Mouse (Mus musculus) inflammation-experienced regulatory T-cells, adult 6 months (primary cell): Measurements from ENCODE around the gene Ssh2. TPM values are rescaled to one million over a fixed set of nuclear protein-coding genes. Genes with fewer than 3 reads are reported as not detected.
A peak's percentile ranks its signal among the peaks of the same experiment; 100 is the strongest.

Experiments used
- ATAC-seq: one replicate; pipeline ENCODE4 v1.8.0; 2017
- polyA plus RNA-seq, 3 experiments: library from polyadenylated mRNA; unstranded; fragments of 100-300 nt; shearing (Covaris generic); gene quantifications; one replicate each; pipeline ENCODE4 v1.2.1; 2017

Ssh2 gene
- polyA plus RNA-seq, 3 experiments from 2014 or later = 41.1 to 101 (median 73.4) TPM

DNA sequence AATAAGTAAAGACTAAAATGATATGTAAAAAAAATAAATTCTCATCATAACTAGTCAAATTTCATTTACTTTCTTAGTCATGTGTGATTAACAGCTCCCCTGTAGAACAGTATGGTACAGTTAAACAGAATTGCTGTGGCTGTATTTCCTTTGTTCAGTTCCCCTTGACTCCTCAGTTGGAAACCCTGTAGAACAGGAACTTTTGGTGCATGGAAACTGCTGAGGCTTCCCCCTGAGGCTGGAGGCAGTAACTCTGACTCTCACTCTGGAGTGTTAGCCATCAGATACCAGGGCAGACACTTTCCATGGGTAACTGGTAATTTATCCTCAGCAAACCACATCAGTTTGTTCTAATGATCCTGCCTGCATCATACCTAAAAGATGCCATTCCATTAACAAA is 195.2 kb downstream of the Ssh2 start:
- no peak for ATAC-seq

DNA sequence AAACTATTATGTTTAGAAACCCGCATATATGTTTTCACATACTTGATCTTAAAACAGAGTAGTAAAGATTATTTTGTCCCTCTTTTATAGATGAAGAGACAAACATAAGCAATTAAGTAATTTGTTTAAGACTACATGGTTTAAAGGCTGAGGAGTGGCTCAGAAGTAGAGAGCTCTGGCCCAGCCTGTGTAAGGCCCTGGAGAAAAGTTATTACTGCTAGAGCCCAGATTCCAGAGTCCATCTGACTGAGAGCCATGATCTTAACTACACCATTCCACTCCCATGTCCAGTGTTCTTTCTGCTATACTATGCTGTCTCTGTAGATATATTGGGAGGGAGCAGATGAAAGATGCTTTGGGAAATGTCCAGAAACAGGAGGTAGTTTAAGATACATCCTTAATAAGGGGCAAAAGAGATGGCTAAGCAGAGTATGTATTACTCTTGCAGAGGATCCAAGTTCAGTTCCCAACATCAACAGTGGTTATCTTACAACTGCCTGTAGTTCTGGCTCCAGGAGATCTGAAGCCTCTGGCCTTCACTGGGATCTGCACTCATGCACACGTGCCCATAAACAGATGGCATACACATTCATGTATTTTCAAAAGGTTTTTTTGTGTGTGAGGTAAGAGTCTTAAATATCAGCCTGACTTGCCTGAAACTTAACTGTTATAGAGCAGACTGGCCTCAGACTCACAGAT is 198.2 kb downstream of the Ssh2 start:
- no peak for ATAC-seq

DNA sequence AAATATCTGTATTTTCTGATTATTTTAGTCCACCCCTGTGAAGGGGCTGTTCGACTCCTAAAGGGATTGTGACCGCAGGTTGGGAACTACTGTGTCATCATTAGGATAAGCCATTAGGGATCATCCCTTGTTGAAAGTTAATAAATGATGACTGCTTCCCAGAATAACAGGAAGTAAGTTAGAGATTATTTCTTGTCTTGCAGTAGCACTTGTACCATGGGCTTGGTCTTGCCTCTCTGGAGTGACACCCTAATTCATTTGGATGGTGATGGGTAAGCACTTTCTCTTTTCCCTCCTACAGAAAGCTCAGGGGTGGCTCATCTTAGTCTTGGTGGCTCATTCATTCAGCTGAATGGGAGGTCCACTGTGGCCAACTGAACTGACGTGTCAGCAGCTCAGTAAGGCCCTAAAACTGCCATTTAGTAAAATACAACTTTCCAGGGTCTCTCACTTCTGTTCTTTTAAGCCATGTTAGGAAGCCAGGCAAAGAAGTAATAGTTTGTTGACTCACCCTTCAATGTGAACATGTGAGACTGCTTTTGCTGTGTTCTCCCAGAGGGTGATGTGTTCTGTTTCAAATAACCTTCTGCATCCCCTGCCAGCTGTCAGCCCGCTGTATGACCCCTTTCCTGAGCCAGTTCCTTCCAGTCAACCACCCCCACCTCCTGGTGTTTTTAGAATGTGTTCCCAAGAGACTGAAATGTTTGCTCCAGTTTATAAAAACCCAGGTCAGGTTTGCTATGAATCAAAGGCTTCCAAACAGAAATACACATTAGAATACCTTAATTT is 200.3 kb downstream of the Ssh2 start:
- ATAC-seq = no peak

DNA sequence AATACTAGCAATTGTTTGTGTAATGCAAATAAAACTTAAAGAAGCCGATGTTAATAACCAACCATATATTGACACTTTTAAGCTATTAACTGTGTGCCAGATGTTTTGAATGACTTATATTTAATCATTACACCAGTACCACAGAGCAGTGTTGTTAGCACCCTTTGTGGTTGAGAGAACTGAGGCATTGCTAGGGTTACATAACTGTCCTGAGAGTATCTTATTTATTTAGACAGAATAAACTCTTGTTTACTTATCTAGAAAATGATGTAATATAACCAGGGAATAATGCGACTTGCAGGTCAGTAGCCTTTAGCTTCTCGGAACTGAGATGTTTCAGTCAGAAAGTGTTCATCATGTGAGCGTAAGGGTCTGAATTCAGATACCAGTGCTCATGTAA is 201.9 kb downstream of the Ssh2 start:
- no peak for ATAC-seq

DNA sequence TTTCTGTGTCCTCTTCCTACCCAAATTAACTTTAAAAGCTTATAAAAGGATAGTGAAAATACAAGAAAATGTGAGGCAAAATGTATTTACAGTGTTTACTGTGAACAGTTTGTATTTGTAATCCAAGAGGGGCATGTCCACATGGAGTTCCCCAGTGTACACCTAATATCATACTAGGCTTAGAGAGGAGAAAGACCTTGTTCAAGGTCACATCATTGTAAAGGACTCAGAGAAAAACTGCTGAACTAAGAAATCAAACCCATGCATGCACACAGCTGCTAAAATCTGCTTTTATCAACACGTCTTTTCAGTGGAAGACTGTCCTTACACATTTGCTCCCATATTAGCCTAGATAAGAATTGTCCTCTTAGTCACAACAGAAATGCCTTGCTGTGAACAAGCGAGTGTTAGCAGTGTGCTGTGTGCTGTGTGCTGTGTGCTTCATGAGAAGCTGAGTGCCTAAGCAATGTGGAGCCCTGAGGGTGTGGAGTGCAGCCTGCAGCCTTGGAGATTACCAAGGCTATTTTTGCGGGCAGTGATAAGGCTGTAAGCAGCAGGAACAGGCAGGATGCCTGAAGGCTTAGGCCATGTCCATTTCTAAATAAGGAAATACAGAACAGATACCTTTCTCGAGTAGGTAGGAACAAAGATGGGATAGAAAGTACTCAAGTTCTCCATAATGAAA is 207.2 kb downstream of the Ssh2 start:
- ATAC-seq = no peak

DNA sequence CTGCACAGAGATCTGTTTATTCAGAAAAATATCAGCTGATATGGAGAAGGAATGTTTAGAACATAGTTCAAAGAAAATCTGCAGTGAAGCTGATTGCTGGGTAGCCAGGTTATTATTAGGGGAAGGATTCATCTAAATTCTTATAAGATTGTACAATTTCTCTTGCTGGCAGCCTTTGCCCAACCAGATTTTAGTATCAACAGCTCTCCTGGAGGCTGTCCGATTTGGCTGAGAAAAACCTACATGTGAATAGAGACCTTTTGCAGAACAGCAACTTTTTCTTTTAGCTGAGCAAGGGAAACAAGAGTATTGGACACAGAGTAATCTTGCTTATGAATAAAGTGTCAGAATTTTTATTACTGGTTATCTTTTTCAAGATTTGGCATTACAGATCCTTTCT is 212.4 kb downstream of the Ssh2 start:
- no peak for ATAC-seq

DNA sequence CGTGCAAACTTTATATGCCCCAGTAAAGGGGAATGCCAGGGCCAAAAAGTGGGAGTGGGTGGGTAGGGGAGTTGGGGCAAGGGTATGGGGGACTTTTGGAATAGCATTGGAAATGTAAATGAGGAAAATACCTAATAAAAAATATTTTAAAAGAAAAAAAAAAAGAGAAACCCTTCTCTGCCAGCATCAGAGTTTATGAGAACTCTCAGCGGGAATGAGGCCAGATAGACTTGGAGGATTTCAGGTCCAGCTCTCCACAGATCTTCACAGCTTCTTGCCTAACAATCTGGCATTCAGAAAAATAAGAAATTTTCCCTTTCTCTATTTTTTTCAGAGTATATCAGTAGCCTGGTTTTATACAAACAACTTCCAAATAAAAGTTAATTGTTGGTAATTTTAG is 220.9 kb downstream of the Ssh2 start:
- no peak for ATAC-seq

DNA sequence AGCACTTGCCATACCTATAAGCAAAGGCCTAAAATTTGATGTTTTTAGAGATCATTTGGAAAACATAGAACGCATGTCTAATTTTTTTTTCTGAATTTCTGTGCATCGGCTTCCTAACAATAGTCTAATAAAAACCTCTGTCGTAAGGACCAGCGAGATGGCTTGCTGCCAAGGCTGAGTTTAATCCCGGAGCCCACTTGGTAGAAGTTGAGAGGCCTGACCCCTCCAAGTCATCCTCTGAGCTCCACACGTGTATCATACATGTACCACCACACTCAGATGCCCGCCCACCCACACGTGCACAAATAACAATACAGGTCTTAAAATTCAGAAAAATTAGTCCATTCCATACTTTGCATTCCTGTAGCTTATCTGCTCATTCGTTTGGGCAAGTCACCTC is 224.0 kb downstream of the Ssh2 start:
- ATAC-seq = no peak

DNA sequence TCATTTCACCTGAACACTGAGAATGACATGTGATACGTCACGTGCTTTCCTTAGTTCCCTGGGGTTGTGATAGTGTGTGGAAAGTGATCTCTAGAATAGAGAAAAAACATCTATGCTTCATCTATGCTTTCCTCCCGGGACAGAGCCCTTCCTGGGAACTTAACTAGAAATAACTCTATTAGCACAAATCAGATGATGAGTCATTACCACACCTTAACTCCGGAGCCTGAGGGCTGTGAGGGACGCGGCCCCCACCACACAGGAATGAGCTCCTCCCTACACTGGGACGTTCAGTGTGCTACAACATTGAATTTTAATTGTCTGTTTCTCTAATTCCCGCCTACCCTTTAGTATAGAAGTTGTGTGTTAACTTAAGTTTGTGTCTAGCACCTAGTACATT is 224.9 kb downstream of the Ssh2 start:
- ATAC-seq = no peak

DNA sequence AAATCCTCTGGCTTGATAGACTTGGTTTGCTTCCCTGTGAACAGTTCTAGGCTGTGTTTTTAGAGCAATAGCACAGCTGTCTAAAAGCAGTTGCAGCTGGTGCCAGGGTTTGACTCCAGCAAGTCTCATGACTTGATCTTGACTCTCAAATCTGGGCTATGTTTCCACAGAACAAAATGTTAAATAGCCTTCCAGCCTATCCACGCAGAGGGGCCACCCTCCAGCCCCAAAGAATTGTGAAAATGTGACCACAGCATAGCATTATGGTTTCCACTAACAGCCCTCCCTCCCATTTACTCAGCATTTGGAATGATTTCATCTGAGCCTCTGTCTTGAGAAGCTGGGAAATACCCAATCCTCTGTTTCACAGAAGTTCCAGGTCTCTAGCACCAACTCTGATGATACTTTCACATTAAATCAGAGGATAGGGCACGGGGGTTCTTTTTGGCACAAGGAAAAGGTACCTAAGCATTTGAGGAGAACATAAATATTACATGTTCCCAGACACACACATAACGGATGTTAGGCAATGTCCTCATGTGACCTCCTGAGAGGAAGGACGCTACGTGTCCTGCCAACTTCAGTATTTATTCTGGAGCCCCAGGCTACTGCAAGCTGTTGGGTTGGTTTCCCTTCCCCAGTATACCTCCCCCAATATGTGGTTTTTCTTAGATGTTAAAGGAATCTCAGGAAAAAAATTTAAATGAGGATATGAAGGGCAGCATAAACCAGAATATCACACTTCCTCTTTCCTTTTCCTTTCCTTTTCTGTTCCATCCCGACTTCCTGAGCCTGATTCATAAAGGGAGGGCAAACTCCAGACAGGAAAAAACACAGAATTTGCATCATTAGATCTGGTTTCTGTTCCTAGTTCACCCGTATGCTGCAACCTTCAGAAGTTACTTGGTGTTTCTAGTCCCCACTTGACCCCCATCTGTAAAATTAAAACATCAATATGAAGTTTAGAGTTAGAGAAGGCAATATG is 226.4 kb downstream of the Ssh2 start:
- ATAC-seq = no peak

DNA sequence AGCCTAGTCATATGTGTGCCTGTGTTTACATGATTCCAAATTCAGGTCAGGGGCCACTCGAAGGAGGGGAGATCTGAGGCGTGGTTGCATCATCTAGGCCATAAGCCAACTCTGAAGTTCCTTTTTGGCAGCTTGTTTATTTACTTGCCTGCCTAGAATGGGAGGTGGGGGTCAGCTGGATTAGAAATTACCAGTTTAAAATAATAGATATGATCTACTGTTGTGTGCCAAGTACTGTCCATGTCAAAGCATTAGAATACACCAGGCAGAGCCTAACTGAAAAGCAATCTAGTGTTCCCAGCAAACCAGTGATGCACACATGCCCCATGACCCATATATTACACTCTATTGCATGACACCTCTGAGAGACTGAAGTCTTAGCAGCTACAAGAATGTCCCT is 228.9 kb downstream of the Ssh2 start:
- no peak for ATAC-seq

DNA sequence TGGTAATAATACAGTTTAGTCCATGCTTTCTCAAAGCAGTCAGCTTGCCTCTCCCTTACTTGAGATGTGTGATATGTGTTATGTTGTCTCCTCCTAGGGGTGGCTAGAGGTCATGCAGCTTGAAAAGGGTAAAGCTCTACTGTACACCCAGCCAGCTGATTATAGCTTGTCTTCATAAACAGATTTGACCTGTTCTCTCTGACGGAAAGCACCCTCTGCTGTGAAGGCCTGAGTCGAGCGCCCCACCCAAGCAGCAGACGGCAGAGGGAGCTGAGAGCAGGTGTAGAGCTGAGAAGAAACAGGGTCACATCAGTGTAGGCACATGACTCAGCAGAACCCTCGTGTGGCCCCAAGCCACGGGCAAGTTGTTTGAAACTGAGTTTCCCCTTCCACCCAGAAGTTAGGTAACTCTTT is 230.5 kb downstream of the Ssh2 start:
- peak; percentile 91 for ATAC-seq

DNA sequence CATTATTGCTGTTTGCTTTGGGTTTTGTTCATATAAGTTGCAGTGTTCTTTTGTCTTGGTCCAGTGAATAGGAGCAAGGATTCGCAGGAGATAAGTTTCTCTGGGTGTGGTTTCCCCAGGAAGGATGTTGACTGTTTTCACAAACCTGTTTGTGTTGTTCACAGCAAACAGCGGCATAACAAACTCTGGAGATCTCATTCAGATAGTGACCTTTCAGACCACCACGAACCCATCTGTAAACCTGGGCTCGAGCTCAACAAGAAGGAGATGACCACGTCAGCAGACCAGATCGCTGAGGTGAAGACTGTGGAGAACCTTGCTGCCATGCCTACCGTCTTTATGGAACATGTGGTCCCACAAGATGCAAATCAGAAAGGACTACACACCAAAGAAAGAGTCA is 233.1 kb downstream of the Ssh2 start:
- no peak for ATAC-seq

DNA sequence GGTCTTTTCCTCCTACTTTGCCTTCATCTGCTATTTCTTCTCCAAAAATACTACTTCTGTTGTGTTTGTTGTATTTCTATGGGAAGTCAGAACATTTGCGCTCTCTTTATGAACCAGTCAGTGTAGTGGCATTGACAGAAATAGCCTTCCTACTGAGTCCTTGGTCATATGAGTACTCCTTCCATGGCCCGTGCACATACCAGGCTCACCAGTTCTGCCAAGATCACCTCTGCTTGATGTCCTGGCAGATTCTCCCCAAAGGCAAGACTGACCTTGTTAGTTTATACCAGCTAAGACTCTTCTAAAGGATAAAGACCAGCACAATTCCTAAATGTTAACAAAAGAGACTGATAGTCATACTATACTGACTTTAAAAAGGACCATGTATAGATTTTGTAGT is 235.6 kb downstream of the Ssh2 start:
- ATAC-seq = no peak

DNA sequence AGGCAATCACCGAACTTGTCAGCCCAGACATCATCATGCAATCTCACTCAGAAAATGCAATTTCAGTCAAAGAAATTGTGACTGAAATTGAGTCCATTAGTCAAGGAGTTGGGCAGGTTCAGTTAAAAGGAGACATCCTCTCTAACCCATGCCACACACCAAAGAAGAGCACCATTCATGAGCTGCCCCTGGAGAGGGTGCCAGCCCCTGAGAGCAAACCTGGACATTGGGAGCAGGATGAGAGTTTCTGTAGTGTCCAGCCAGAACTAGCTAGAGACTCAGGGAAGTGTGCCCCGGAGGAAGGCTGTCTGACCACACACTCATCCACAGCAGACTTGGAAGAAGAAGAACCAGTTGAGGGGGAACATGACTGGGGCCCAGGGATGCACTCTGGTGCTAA is 237.3 kb downstream of the Ssh2 start:
- no peak for ATAC-seq

DNA sequence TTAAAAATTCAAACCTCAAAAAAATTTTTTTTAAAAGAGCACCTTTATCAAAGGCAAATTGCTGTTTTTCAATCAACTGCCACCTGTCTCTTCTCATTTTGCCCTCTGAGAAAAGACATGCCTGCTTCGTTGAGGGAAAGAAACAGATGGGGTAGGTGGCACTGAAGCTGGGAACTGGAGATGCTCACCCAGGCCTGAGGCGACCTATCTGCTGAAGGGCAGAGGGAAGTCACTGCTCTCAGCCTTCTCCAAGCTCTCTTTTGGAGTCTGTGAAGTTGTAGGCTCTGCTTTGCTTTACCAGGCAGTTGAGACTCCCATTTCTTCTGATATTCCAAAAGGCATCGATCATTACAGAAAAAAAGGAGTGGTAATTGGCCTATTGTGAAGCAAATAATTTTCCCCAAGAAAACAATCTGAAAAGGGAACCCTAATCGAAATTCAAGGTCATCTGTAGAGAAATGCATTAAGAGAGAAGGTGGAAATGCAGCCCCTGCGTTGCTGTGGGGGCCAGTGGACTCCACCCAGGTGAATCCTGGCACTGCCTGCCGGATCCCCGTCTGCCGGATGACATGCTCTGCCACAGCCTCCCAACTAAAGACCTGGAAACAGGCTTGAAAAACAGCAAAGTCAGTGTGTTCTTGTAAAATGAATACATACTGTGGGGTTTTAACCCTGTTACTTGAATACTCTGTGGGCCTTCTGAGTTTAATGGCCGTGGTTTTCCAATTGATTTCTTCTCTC is 239.9 kb downstream of the Ssh2 start:
- ATAC-seq = no peak

DNA sequence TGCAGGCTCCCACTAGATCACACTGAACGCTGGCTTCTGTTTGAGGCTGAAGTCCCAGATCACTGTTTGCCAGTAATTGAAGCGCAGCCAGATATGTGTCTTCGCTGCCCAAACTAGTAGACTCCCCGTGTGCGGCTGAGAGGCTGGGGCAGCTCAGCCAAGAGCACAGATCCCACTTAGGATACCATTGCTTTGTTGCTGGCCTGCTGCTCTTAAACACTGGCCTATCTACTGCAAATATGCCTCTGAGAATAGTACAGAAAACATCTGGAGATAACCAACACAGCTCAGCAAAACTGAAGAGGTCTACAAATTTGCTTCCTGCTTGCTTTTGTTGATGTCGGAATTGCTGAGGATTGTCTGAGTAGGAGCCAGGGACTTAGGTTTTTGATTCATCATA is 240.8 kb downstream of the Ssh2 start:
- no peak for ATAC-seq

DNA sequence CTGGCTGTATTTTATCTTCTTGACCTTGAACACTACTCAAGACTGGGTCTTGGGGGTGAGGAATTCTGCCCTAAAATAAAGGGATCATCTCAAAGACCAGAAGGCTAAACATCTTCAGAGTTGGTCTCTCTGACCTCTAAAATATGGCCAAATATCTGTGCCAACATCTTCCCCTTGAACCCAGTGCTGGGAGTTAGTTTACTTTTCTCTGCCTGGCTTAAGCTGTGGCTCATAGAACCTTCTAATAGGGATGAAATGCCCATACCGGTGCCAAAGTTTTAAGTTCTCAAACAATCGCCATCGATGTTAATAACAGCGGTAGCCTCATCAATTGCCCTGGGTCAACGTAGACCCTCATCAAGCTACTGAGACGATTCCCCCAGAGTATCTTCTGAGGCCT is 245.8 kb downstream of the Ssh2 start:
- no peak for ATAC-seq

DNA sequence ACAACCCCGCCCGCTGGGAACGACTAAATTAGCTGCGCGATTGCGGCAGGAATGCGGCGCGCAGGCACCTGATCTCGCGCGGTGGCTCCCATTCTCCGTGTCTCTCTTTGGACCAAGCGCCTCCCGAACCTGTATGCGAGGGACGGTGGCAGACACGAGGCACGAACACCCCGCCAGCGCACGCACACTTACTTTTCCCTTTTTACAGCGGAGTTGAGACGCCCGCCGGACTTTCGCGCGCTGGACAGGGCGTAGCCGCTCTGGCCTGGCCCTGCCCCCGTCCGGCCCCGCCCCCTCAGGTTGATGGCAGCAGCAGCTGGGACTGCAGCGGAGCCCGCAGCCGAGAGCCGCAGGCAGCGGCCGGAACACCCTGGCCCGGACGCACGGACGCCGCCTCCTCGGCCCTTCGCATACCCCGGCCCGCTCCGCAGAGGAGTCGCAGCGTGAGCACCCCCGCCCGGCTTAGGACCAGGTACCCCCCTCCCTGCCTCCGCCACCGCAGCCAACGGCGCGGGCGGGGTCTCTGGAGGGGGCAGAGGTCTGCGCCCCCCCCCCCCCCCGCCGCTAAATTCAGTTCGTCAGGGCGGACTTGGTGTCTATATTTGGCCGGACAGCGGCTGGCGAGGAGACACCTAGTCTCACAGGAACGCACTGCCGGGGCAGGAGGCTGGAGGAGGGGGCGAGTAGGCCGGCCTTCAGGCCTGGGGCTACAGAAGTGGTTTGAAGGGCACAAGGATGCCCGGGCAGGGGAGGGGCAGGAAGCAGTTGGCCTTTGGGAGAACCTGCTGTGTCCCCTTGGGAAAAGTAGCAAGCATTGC is 246.4 kb downstream of the Ssh2 start, which contains the start of gene Coro6:
Gene Coro6, plus strand, starts transcription at position 129 of the 818 bp plus-strand sequence.
- no peak for ATAC-seq

DNA sequence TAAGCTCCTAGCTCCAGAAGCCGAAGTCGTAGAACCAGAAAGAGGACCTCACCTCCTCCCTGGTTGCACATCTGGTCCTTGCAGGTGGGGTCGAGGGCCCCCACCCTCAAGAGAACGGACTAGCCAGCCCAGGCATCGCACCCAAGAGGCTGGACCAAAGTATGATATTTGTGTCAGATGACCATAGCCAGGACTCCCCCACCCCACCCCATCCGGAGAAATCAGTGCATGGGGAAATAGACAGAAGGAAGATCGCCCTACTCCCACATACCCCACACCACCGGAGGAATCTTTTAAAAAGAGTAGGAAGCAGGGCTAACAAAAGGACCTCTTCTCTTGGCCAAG is 247.0 kb downstream of the Ssh2 start:
- no peak for ATAC-seq

DNA sequence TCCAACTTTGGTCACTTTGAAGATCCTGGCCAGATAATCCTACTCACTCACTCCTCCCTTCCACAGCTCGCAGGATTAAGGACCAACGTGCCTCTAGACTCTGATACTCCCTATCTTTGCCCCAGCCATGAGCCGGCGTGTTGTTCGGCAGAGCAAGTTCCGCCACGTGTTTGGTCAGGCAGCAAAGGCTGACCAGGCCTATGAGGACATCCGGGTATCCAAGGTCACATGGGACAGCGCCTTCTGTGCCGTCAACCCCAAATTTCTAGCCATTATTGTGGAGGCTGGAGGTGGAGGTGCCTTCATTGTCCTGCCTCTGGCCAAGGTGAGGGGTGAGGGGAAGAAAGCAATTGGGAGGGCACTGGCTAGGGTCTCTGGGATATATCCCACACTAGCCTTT is 247.7 kb downstream of the Ssh2 start:
- no peak for ATAC-seq
